Mouse (Mus musculus) ES-Bruce4 (cell line): Measurements from ENCODE around the gene C1ql2. TPM values are rescaled to one million over a fixed set of nuclear protein-coding genes. Genes with fewer than 3 reads are reported as not detected.

ENCODE experiments used
- H3K27ac ChIP-seq: 2 replicates; pipeline ENCODE4 v1.5.1; 2012; ENCODE audit warnings: low read length, inconsistent platforms; ENCODE audit not compliant: insufficient read depth
- H3K27me3 ChIP-seq: 2 replicates; pipeline ENCODE4 v1.6.1; 2012; ENCODE audit warnings: mild to moderate bottlenecking, low read length, inconsistent platforms; ENCODE audit not compliant: control insufficient read depth, poor library complexity, insufficient read depth, severe bottlenecking
- H3K36me3 ChIP-seq: 2 replicates; pipeline ENCODE4 v1.6.1; 2012; ENCODE audit warnings: inconsistent platforms, mild to moderate bottlenecking, low read length, moderate library complexity; ENCODE audit not compliant: control insufficient read depth, poor library complexity, insufficient read depth, severe bottlenecking
- H3K4me1 ChIP-seq: one replicate; pipeline ENCODE4 v1.8.1; 2011; ENCODE audit warnings: low read length; ENCODE audit not compliant: control insufficient read depth, insufficient read depth
- H3K4me3 ChIP-seq: 2 replicates; pipeline ENCODE4 v1.5.1; 2011; ENCODE audit warnings: low read depth, mild to moderate bottlenecking, low read length
- H3K9ac ChIP-seq: 2 replicates; pipeline ENCODE4 v1.6.1; 2012; ENCODE audit warnings: low read depth, mild to moderate bottlenecking, inconsistent platforms; ENCODE audit not compliant: poor library complexity, severe bottlenecking
- H3K9me3 ChIP-seq: replicated peaks from 2 replicates; pipeline ENCODE4 v1.6.1; 2012; ENCODE audit warnings: mild to moderate bottlenecking, low read length, inconsistent platforms; ENCODE audit not compliant: control insufficient read depth, poor library complexity, insufficient read depth, severe bottlenecking
- CTCF ChIP-seq: IDR thresholded peaks from one replicate; pipeline ENCODE4 v1.8.1; 2011; ENCODE audit warnings: low read depth, low read length
- EP300 ChIP-seq: IDR thresholded peaks from 2 replicates; pipeline ENCODE4 v1.6.1; 2011; ENCODE audit warnings: low read depth, low read length; ENCODE audit not compliant: insufficient read depth
- POLR2A ChIP-seq: IDR thresholded peaks from one replicate; pipeline ENCODE4 v1.8.1; 2011; ENCODE audit warnings: low read length; ENCODE audit not compliant: insufficient read depth
- polyA plus RNA-seq: library from polyadenylated mRNA; stranded (reverse); fragments of >200 nt; gene quantifications from 2 replicates; pipeline ENCODE4 v1.2.4, GENCODE M21; 2011; ENCODE audit warnings: low read depth; ENCODE audit not compliant: missing spikeins, insufficient read depth, insufficient read length

Gene C1ql2
- polyA plus RNA-seq, 1 experiment: not detected

DNA sequence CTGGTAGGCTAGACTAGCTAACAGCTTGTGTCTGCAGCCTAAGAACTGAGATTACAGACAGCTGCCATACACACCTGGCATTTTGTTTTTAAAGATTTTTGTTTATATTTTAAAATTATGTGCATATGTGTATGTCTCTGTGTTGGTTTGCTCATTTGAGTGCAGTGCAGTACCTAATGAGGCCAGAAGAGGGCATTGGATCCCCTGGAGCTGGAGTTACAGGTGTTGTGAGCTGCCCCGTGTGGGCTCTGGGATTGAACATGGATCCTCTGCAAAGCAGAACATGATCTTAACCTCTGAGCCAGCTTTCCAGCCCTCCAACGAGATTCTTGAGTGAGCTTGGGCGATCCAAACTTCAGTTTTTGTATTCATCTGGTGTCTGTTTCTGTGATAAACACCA, 27.8 kb downstream of the C1ql2 start:
- H3K27me3 ChIP-seq: no peaks in the 10 kb centered on the region
- H3K4me1 ChIP-seq: no peaks in the 10 kb centered on the region

DNA sequence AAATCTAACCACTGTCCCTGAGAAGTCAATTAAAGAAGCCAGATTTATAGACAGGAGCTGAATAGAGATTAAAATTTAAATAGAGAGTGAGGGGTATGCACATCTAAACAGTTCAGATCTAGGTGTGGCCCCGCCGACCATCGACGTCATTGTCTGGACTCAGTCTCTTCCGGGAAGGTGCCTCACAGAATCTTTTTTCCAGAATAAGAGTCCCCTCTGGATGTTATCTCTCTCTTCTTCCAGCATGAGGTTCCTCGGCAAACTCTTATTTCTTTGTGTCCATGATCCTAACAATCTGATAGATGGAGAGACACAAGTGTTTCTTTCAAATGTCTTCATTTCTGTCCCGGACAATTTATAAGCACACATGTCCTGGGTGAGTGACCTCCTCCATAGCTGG, 33.7 kb downstream of the C1ql2 start:
- Histone ChIP-seq H3K27me3 (no peaks in the 10 kb centered on the region), H3K27ac (no peak overlapping the region), H3K9me3 (no peaks in the 10 kb centered on the region), H3K36me3 (no peaks in the 10 kb centered on the region), H3K9ac (no peak overlapping the region), H3K4me1 (no peaks in the 10 kb centered on the region), H3K4me3 (no peak overlapping the region)
- TF ChIP-seq EP300: no peak
- TF ChIP-seq POLR2A: no peak
- no peak for TF ChIP-seq CTCF

More for the DNA sequence above, 27.8 kb downstream of the C1ql2 start:
- Histone ChIP-seq H3K4me3 (no peak overlapping the region), H3K9ac (no peak overlapping the region), H3K9me3 (0 out of 2 replicates have a peak, but pooled peaks cover 3% of the 10 kb centered on the region), H3K27ac (no peak overlapping the region), H3K36me3 (no peaks in the 10 kb centered on the region)
- peak; percentile 39 for TF ChIP-seq CTCF
- no peak for TF ChIP-seq EP300
- no peak for TF ChIP-seq POLR2A

DNA sequence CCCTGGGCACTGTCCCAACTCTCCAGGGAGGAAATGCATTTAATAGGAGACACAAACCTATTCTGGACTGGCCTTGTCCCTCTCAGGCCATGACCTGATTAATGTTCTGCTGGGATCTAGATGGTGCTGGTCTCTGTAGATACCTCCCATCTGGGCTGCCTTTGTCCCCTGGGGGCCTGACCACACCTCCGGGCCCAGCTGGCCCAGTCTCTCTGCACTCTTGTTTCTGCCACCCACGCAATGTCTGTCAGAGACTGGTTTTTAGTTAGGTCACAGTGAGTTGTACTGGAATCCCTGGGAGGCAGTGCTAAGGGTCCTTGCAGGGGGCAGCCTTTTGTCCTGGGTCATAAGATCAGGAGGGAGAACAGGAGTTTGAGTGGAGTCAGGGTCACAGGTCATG, 34.5 kb downstream of the C1ql2 start:
- Histone ChIP-seq H3K4me1 (no peaks in the 10 kb centered on the region), H3K9ac (no peak overlapping the region), H3K36me3 (no peaks in the 10 kb centered on the region), H3K27me3 (no peaks in the 10 kb centered on the region), H3K4me3 (no peak overlapping the region), H3K27ac (no peak overlapping the region), H3K9me3 (no peaks in the 10 kb centered on the region)
- TF ChIP-seq POLR2A (no peak), EP300 (no peak), CTCF (no peak)

DNA sequence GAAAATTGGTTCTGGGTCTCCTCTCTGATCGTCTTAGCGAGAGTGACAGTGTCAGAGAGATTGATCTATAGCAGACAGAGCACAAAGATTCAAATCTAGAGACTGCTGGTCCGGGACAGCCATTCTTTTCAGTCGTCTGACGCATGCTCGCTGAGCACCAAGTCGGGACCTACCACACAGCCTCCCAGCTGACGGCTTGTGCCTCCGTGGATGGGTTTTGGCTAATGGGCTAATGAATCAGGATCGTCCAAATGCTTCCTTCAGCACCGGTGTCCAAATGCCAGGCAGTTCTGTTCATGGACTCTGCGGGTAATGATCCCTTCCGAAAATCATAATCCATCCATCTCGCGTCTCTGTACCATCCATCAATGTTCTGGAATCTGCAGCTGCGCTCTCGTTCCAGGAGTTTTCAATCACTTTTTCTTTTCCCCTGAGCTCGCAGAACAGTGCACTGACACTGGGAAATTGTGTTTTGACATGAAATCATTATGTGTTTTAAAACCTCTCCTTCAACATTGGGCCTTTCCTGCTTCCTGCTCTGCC, 44.7 kb downstream of the C1ql2 start:
- H3K27me3 ChIP-seq: no peaks in the 10 kb centered on the region
- H3K36me3 ChIP-seq: no peaks in the 10 kb centered on the region
- H3K4me1 ChIP-seq: no peaks in the 10 kb centered on the region
- H3K4me3 ChIP-seq: no peak overlapping the region
- H3K27ac ChIP-seq: no peak overlapping the region
- H3K9ac ChIP-seq: no peak overlapping the region
- H3K9me3 ChIP-seq: no peaks in the 10 kb centered on the region
- TF ChIP-seq POLR2A: no peak
- TF ChIP-seq CTCF: no peak
- TF ChIP-seq EP300: no peak

DNA sequence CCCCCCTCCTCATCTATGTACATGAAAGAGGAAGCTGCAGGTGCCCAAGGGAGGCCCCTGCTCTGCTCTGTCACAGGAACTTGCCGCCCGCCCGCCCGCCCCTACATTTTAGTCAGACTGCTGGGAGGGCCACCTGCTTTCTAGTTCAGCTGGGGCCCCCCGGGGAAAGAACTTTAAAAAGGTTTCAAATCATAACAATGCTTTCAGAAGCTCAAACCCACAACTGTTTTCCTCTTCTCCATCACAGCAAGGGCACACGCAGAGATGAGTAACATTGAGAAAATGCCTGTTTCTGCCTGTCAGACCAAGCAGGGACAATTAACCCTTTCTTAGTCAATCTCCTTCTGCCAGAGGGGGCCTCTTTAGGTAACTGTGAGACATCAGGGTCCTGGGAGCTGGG, 49.4 kb downstream of the C1ql2 start:
- no peaks in the 10 kb centered on the region for H3K4me1 ChIP-seq
- H3K9ac ChIP-seq: no peak overlapping the region
- no peak overlapping the region for H3K27ac ChIP-seq
- no peaks in the 10 kb centered on the region for H3K9me3 ChIP-seq
- H3K36me3 ChIP-seq: no peaks in the 10 kb centered on the region
- TF ChIP-seq CTCF (no peak), POLR2A (no peak), EP300 (no peak)
- H3K27me3 ChIP-seq: no peaks in the 10 kb centered on the region
- H3K4me3 ChIP-seq: no peak overlapping the region

DNA sequence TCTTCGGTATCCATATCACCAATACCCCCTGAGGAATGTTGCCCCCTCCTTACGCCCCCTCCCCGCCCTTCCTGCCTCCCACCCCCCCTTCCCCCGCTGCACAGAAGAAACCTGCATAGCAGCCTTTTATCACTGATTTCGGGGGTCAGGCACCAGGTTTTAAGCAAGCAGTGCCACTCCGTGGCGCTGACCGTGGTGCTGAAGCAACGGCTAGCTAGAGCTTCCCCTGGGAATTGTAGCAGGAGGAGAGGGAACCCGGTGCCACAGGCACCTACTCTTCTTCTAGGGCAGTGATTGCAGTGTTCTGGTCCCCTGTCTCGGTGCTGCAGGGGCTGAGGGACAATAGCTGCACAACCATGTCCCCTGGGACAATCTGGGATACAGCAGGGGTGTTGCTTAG, 50.0 kb downstream of the C1ql2 start:
- no peaks in the 10 kb centered on the region for H3K36me3 ChIP-seq
- H3K4me1 ChIP-seq: no peaks in the 10 kb centered on the region
- no peak overlapping the region for H3K27ac ChIP-seq
- no peak overlapping the region for H3K9ac ChIP-seq
- no peak for TF ChIP-seq EP300
- TF ChIP-seq CTCF: no peak
- no peak for TF ChIP-seq POLR2A
- no peaks in the 10 kb centered on the region for H3K27me3 ChIP-seq
- H3K9me3 ChIP-seq: no peaks in the 10 kb centered on the region
- no peak overlapping the region for H3K4me3 ChIP-seq

Other genes with a start within 250 kb of the C1ql2 start
- 319 and 354 TPM in 2 replicates for gene Dbi, start 219.5 kb upstream of the C1ql2 start, polyA plus RNA-seq
- gene 3110009E18Rik, start 219.4 kb upstream of the C1ql2 start, polyA plus RNA-seq: 14.1 and 16.0 TPM in 2 replicates
- gene Steap3, start 67.9 kb upstream of the C1ql2 start, polyA plus RNA-seq: 9.4 and 11.0 TPM in 2 replicates
- not detected in 2 replicates for gene Marco, start 164.4 kb downstream of the C1ql2 start, polyA plus RNA-seq